Mouse (Mus musculus) layer of hippocampus, adult 18-20 months (tissue): ENCODE data around the gene Gm45233. TPM values are rescaled to one million over a fixed set of nuclear protein-coding genes. Genes with fewer than 3 reads are reported as not detected.

Source experiments
- DNase-seq, 2 experiments: peaks; one replicate each; pipeline ENCODE4 v3.0.0; 2022; ENCODE audit warnings: low spot score in 2 of 2
- microRNA-seq, 2 experiments: library from miRNA; unstranded; fragments of <30 nt; microRNA quantifications; one replicate each; pipeline ENCODE4 v1.2.0; 2021
- total RNA-seq, 2 experiments: library from RNA; stranded (reverse); gene quantifications; 2 replicates each; pipeline ENCODE4 v1.2.3; 2021

The Gm45233 gene
- total RNA-seq, 2 experiments from 2014 or later, result 0.82 to 1.1 TPM

- DNase-seq, result peak; percentile 36 to 78
Observed at GRCm38 (mm10) chr7:43495343-43496021, 51.6 kb downstream of the Gm45233 start.

DNA sequence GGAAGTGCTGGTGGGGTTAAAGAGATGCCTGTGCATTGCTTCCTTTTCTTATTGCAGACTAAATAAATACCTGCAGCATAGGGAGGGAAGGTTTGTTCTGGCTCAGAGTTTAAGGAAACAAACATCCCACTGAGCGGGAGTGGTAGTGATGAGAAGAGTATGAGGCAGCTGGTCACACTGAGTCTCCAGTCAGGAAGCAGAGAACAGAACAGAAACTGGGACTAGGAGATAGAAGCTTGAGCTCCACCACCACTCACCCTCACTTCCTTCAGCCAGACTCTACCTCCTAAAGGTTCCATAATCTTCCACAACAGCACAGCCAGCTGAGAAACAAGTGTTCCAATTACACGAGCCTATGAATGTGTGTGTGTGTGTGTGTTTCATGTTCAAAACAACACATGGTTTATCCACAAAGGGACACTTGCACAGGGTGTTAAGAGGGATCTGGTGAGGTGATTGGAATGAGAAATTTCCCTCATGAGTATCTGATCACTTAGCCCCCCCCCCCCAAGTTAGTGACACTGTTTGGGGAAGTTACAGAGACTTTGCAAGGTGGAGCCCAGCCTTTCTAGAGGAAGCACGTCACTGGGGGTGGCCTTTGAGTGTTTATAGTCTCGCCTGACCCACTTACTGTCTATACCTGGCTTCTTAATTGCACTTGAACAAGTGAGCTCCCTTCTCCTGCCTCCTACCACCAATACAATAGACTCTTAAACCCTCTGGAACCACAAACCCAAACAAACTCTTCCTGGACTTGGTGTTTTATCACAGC lies 68.0 kb downstream of the Gm45233 start:
- no peak for DNase-seq

- no peak for DNase-seq
Observed at GRCm38 (mm10) chr7:43512519-43512918, 68.6 kb downstream of the Gm45233 start.

Small RNA genes lying within 50 kb of the gene (microRNA-seq; reads per million reads assigned to microRNA genes)
- gene Mir7051, result 0.20 to 0.49 reads per million in 2 experiments

Other genes starting within 250 kb of the Gm45233 start
- 10 to 100 TPM; 20.9 to 22.5 TPM for gene Zfp715, start 130.8 kb upstream of the Gm45233 start, total RNA-seq
- 1 to 10 TPM; 1.1 to 1.3 TPM for gene Siglecf, start 92.8 kb upstream of the Gm45233 start, total RNA-seq
- gene Siglecg, start 35.9 kb upstream of the Gm45233 start, total RNA-seq, result not detected
- gene Lim2, start 16.5 kb upstream of the Gm45233 start, total RNA-seq, result not detected
- gene Nkg7, start 7.1 kb upstream of the Gm45233 start, total RNA-seq, result not detected
- not detected for gene Cldnd2, start 3.3 kb upstream of the Gm45233 start, total RNA-seq
- gene Etfb, start within 50 bp of the Gm45233 start, total RNA-seq, result 10 to 100 TPM; 72.8 to 74.5 TPM
- 1 to 10 TPM; 2.6 to 2.7 TPM for gene Vsig10l, start 19.0 kb downstream of the Gm45233 start, total RNA-seq
- 10 to 100 TPM; 21.4 to 23.2 TPM for gene Iglon5, start 45.9 kb downstream of the Gm45233 start, total RNA-seq
- gene 4931406B18Rik, start 61.8 kb downstream of the Gm45233 start, total RNA-seq, result not detected
- 1 to 10 TPM; 2.9 to 4.6 TPM for gene Cd33, start 100.3 kb downstream of the Gm45233 start, total RNA-seq
- 1 to 10 TPM; 5.5 to 6.9 TPM for gene Zfp658, start 118.1 kb downstream of the Gm45233 start, total RNA-seq
- 10 to 100 TPM; 18.5 to 19.1 TPM for gene Zfp719, start 135.5 kb downstream of the Gm45233 start, total RNA-seq
- under 1 TPM in 1 of 2 experiments, not detected in 1; 0.15 TPM for gene Zfp819, start 163.0 kb downstream of the Gm45233 start, total RNA-seq
- under 1 TPM in 1 of 2 experiments, not detected in 1; 0.15 TPM for gene Ceacam18, start 190.6 kb downstream of the Gm45233 start, total RNA-seq
- 1 to 10 TPM; 1.2 to 1.5 TPM for gene Siglece, start 216.0 kb downstream of the Gm45233 start, total RNA-seq
- gene Ctu1, start 227.9 kb downstream of the Gm45233 start, total RNA-seq, result 10 to 100 TPM; 10.5 to 10.6 TPM
- not detected for gene Klk14, start 246.3 kb downstream of the Gm45233 start, total RNA-seq